Mouse (Mus musculus) stomach, postnatal 0 days (tissue): ENCODE results near the gene Tspan2. TPM values are rescaled to one million over a fixed set of nuclear protein-coding genes. Genes with fewer than 3 reads are reported as not detected.

Experiments
- ATAC-seq: fragments of 200-750 bp; cut with Nextera tagmentation; 2 replicates; pipeline ENCODE4 v1.8.0; 2017; ENCODE audit not compliant: low FRiP score, low TSS enrichment
- DNase-seq: peaks from one replicate; pipeline ENCODE4 v3.0.0-alpha.2; 2016; ENCODE audit warnings: low spot score
- H3K27ac ChIP-seq: fragments of 300-500 bp; sonication (generic); replicated peaks from 2 replicates; pipeline ENCODE4 v1.5.1; 2014; ENCODE audit warnings: mild to moderate bottlenecking, control low read depth
- H3K27me3 ChIP-seq: fragments of 300-500 bp; sonication (generic); 2 replicates; pipeline ENCODE4 v1.6.1; 2014; ENCODE audit warnings: low read length; ENCODE audit not compliant: control insufficient read depth, insufficient read depth
- H3K36me3 ChIP-seq: fragments of 300-500 bp; sonication (generic); 2 replicates; pipeline ENCODE4 v1.6.1; 2014; ENCODE audit warnings: low read length, mixed read lengths; ENCODE audit not compliant: control insufficient read depth, insufficient read depth
- H3K4me1 ChIP-seq: fragments of 300-500 bp; sonication (generic); replicated peaks from 2 replicates; pipeline ENCODE4 v1.6.1; 2014; ENCODE audit warnings: antibody characterized with exemption; ENCODE audit not compliant: control insufficient read depth, insufficient read depth
- H3K4me2 ChIP-seq: fragments of 300-500 bp; sonication (generic); replicated peaks from 2 replicates; pipeline ENCODE4 v1.6.1; 2014; ENCODE audit warnings: low read depth, mild to moderate bottlenecking, control low read depth, moderate library complexity
- H3K4me3 ChIP-seq: fragments of 300-500 bp; sonication (generic); 2 replicates; pipeline ENCODE4 v1.5.1; 2014; ENCODE audit warnings: low read depth, low read length, control low read depth
- H3K9ac ChIP-seq: fragments of 300-500 bp; sonication (generic); 2 replicates; pipeline ENCODE4 v1.6.1; 2014; ENCODE audit warnings: mild to moderate bottlenecking, low read length, control low read depth, mixed read lengths
- H3K9me3 ChIP-seq: fragments of 300-500 bp; sonication (generic); 2 replicates; pipeline ENCODE4 v1.6.1; 2016; ENCODE audit warnings: low read length; ENCODE audit not compliant: control insufficient read depth
- CTCF ChIP-seq: IDR thresholded peaks from 2 replicates; pipeline ENCODE4 v1.5.1; 2016; ENCODE audit warnings: antibody characterized with exemption, low read depth, mild to moderate bottlenecking, moderate library complexity
- EP300 ChIP-seq: optimal IDR thresholded peaks from 2 replicates; pipeline ENCODE3; 2016; ENCODE audit warnings: antibody characterized with exemption
- WGBS: fragments of 180-500 bp; shearing (Covaris S2); extraction: QIAGEN DNeasy Blood & Tissue Kit; methylation state at CpG from one replicate; pipeline ENCODE4 v1.1.7; 2014; 5-methylcytosine and 5-hydroxymethylcytosine counted together
- polyA plus RNA-seq: library from polyadenylated mRNA; unstranded; fragments of >200 nt; fragmentation: Nextera tagmentation; extraction: Ambion mirVana; gene quantifications from 2 replicates; pipeline ENCODE4 v1.2.1, GENCODE M21; 2015

Gene Tspan2
- polyA plus RNA-seq, 1 experiment from 2014 or later = 20.7 TPM

GRCm38 (mm10) chr3:102735638-102736037, 1.3 kb downstream of the Tspan2 start:
- WGBS = 62% methylated on average over 6 of the region's 6 CpGs
- no peak for TF ChIP-seq EP300
- TF ChIP-seq CTCF = no peak
- DNase-seq (no peak), ATAC-seq (no peak)
- Histone ChIP-seq H3K36me3 (no peaks in the 10 kb centered on the region), H3K9ac (peak overlapping the region; percentile 77), H3K4me1 (no peaks in the 10 kb centered on the region; the same call in 1 of the 2 replicates), H3K4me3 (peak overlapping the region; percentile 73), H3K4me2 (peak overlapping the region; percentile 88), H3K27ac (peak overlapping the region; percentile 18; the same call in 1 of the 2 replicates), H3K9me3 (no peaks in the 10 kb centered on the region), H3K27me3 (no peaks in the 10 kb centered on the region)

GRCm38 (mm10) chr3:102736436-102736835, 2.1 kb downstream of the Tspan2 start:
- ATAC-seq (no peak), DNase-seq (no peak)
- no peaks in the 10 kb centered on the region for H3K27me3 ChIP-seq
- no peaks in the 10 kb centered on the region; the same call in 1 of the 2 replicates for H3K4me1 ChIP-seq
- peak overlapping the region; percentile 88 for H3K4me2 ChIP-seq
- no peak overlapping the region for H3K9ac ChIP-seq
- H3K9me3 ChIP-seq = no peaks in the 10 kb centered on the region
- no peak overlapping the region for H3K27ac ChIP-seq
- peak overlapping the region; percentile 73; the same call in 1 of the 2 replicates for H3K4me3 ChIP-seq
- no peak for TF ChIP-seq CTCF
- TF ChIP-seq EP300 = no peak
- H3K36me3 ChIP-seq = no peaks in the 10 kb centered on the region
- 71% methylated on average over 6 of the region's 6 CpGs for WGBS

DNA sequence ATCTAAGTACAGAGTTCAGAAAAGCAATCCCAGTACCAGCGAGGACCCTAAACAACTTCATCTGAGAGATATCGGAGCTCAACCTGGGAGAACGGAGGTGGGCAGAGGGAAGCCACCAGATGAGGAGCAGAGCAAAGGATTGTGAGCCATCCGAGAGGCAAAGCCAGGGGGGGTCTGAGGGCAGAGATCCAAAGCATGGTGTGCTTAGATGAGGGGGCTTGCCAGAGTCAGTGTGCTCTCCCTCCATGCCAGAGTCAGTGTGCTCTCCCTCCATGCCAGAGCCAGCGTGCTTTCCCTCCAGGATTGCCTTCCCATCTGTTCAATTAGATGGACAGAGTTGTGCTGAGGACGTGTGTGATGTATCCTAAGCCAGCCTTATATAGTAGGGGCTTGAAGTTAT, 2.8 kb downstream of the Tspan2 start:
- peaks cover 2% of the 10 kb centered on the region for H3K4me1 ChIP-seq
- 79% methylated on average over 6 of the region's 6 CpGs for WGBS
- peak overlapping the region; percentile 18; the same call in 1 of the 2 replicates for H3K27ac ChIP-seq
- no peaks in the 10 kb centered on the region for H3K9me3 ChIP-seq
- no peaks in the 10 kb centered on the region for H3K27me3 ChIP-seq
- peak overlapping the region; percentile 8 for H3K4me2 ChIP-seq
- H3K9ac ChIP-seq = peak overlapping the region; percentile 36; the same call in 1 of the 2 replicates
- no peak overlapping the region for H3K4me3 ChIP-seq
- no peaks in the 10 kb centered on the region for H3K36me3 ChIP-seq
- DNase-seq (no peak), ATAC-seq (no peak)
- TF ChIP-seq EP300 (no peak), CTCF (no peak)

DNA sequence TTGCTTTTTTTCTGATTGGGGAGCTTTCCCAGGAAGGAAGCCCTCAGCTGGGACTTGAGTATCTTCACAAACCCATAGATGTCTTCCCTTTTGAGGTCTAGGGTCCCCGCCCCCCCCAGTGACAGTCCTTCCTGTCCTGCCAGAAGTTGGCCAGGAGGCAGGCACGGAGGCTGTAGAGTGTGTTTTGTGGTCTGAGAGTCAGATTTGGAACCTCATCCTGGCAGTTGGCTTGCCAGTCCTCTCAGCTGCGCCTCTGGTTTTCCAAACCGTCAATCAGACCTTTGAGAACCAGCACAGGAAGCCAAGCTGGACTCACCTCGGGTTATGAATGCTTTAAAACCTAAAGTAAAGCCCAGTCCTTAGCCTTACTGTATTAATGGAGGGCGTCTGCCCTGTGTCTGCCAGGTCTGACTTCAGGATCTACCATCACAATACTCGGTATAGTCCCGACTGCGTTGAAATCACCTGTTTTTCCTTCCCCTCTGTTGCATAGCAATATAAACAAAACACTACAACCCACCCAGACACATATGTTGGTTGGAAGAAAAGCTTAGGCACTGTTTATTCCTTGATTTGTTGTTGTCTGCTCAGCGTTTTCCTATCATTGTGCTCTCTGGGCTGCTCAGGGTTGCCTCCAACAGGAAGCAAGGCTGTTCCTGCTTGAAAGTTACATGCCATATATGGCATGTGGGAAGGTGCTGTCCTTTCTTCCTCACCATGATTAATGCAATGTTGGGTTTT, 4.0 kb downstream of the Tspan2 start:
- no peak overlapping the region for H3K4me3 ChIP-seq
- ATAC-seq = no peak
- H3K9me3 ChIP-seq = no peaks in the 10 kb centered on the region
- no peak for DNase-seq
- H3K36me3 ChIP-seq = no peaks in the 10 kb centered on the region
- 51% methylated on average over 10 of the region's 10 CpGs for WGBS
- no peak overlapping the region for H3K9ac ChIP-seq
- peaks cover 4% of the 10 kb centered on the region for H3K4me1 ChIP-seq
- H3K4me2 ChIP-seq = 0 out of 2 replicates have a peak overlapping the region, but pooled peaks have one; percentile 2
- H3K27ac ChIP-seq = peak overlapping the region; percentile 13
- TF ChIP-seq CTCF (no peak), EP300 (no peak)
- no peaks in the 10 kb centered on the region for H3K27me3 ChIP-seq

DNA sequence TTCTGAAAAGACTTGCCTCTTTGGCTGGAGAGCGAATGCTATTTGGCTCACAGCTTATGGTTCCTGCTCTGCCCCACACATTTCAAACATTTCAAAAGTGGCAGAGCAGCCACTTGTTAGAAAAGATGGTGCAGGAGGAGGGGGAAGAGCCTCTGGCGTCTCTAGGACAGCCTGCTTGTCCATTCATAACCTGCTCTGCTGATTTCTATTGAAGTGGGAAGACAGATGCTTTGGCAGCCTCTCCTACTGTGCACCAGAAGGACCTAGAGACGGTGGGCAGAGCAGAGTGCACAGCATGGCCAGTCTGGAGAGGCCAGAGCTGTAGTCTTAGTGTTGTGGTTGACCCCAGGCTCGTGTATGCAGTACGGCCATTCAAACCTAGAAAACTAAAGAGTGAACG, 4.6 kb downstream of the Tspan2 start:
- no peak overlapping the region; the same call in 1 of the 2 replicates for H3K4me2 ChIP-seq
- no peaks in the 10 kb centered on the region for H3K36me3 ChIP-seq
- WGBS = 73% methylated on average over 6 of the region's 6 CpGs
- TF ChIP-seq CTCF (no peak), EP300 (no peak)
- H3K27ac ChIP-seq = 0 out of 2 replicates have a peak overlapping the region, but pooled peaks have one; percentile 9
- H3K9me3 ChIP-seq = no peaks in the 10 kb centered on the region
- H3K9ac ChIP-seq = no peak overlapping the region
- DNase-seq (no peak), ATAC-seq (no peak)
- no peak overlapping the region for H3K4me3 ChIP-seq
- H3K4me1 ChIP-seq = peaks cover 4% of the 10 kb centered on the region
- no peaks in the 10 kb centered on the region for H3K27me3 ChIP-seq

- no peak for TF ChIP-seq EP300
- no peak for TF ChIP-seq CTCF
- no peak for ATAC-seq
- no peaks in the 10 kb centered on the region for H3K36me3 ChIP-seq
- DNase-seq = no peak
- H3K4me2 ChIP-seq = peak overlapping the region; percentile 8; the same call in 1 of the 2 replicates
- no peaks in the 10 kb centered on the region for H3K9me3 ChIP-seq
- H3K27ac ChIP-seq = peak overlapping the region; percentile 82
- no peak overlapping the region for H3K9ac ChIP-seq
- WGBS = 47% methylated on average over 4 of the region's 4 CpGs
- H3K4me3 ChIP-seq = no peak overlapping the region
- H3K4me1 ChIP-seq = peaks cover 6% of the 10 kb centered on the region
- no peaks in the 10 kb centered on the region for H3K27me3 ChIP-seq
These were observed 8.4 kb downstream of the Tspan2 start for GRCm38 (mm10) chr3:102742725-102743124.
